Mouse (Mus musculus): ENCODE data around the gene Dhx16. TPM values are rescaled to one million over a fixed set of nuclear protein-coding genes. Genes with fewer than 3 reads are reported as not detected.

The Dhx16 gene
- 43.1 and 44.2 TPM in 2 replicates for polyA plus RNA-seq (2015; fragmentation: Nextera tagmentation; extraction: Ambion mirVana)

- H3K4me2 ChIP-seq (replicated peaks): peak within 1 kb of the TSS; percentile 73
- peak within 1 kb of the TSS; percentile 85 for H3K9ac ChIP-seq
- ATAC-seq: peak; percentile 94
- H3K4me1 ChIP-seq (replicated peaks): peaks cover 6% of the 10 kb centered on the region; the same call in 1 of the 2 replicates
- 6% methylated on average over 66 of the region's 66 CpGs for WGBS
- peaks cover 27% of the 10 kb centered on the region for H3K36me3 ChIP-seq
- H3K27me3 ChIP-seq (replicated peaks): no peaks in the 10 kb centered on the region
- H3K4me3 ChIP-seq (replicated peaks): peak within 1 kb of the TSS; percentile 96
- no peaks in the 10 kb centered on the region for H3K9me3 ChIP-seq
- peak within 1 kb of the TSS; percentile 71 for H3K27ac ChIP-seq
Observed at GRCm38 (mm10) chr17:35879245-35880057, at the start of gene Dhx16. Gene Dhx16 (plus strand): TSS chr17:35879819.

GRCm38 (mm10) chr17:35832400-35833238 is 47.0 kb upstream of the Dhx16 start:
- no peak for ATAC-seq
- WGBS: 55% methylated on average over 8 of the region's 8 CpGs
- H3K9ac ChIP-seq: no peak overlapping the region
- peaks cover 27% of the 10 kb centered on the region for H3K4me1 ChIP-seq (replicated peaks)
- H3K4me3 ChIP-seq (replicated peaks): no peak overlapping the region
- peaks cover 33% of the 10 kb centered on the region for H3K36me3 ChIP-seq
- no peak overlapping the region for H3K27ac ChIP-seq
- H3K4me2 ChIP-seq (replicated peaks): no peak overlapping the region
- no peaks in the 10 kb centered on the region for H3K27me3 ChIP-seq (replicated peaks)
- H3K9me3 ChIP-seq: no peaks in the 10 kb centered on the region

- Histone ChIP-seq H3K4me2 (replicated peaks) (no peak overlapping the region), H3K27ac (no peak overlapping the region), H3K9me3 (no peaks in the 10 kb centered on the region), H3K27me3 (replicated peaks) (no peaks in the 10 kb centered on the region), H3K36me3 (peaks cover 30% of the 10 kb centered on the region), H3K9ac (no peak overlapping the region), H3K4me1 (replicated peaks) (peaks cover 27% of the 10 kb centered on the region), H3K4me3 (replicated peaks) (no peak overlapping the region)
- WGBS: 23% methylated on average over 5 of the region's 5 CpGs
- ATAC-seq: no peak
Observed at GRCm38 (mm10) chr17:35833239-35833751, 46.3 kb upstream of the Dhx16 start.

- Histone ChIP-seq H3K9ac (no peak overlapping the region), H3K4me1 (replicated peaks) (peaks cover 27% of the 10 kb centered on the region), H3K27ac (no peak overlapping the region), H3K27me3 (replicated peaks) (no peaks in the 10 kb centered on the region), H3K4me3 (replicated peaks) (no peak overlapping the region), H3K4me2 (replicated peaks) (no peak overlapping the region), H3K36me3 (peaks cover 30% of the 10 kb centered on the region), H3K9me3 (no peaks in the 10 kb centered on the region)
- ATAC-seq: no peak
- 47% methylated on average over 5 of the region's 5 CpGs for WGBS
Observed at GRCm38 (mm10) chr17:35833894-35834293, 45.7 kb upstream of the Dhx16 start.

GRCm38 (mm10) chr17:35834696-35835422 is 44.8 kb upstream of the Dhx16 start:
- Histone ChIP-seq H3K4me2 (replicated peaks) (peak overlapping the region; percentile 70), H3K27me3 (replicated peaks) (no peaks in the 10 kb centered on the region), H3K27ac (no peak overlapping the region), H3K36me3 (peaks cover 30% of the 10 kb centered on the region), H3K9me3 (no peaks in the 10 kb centered on the region), H3K9ac (peak overlapping the region; percentile 84; the same call in 1 of the 2 replicates), H3K4me3 (replicated peaks) (peak overlapping the region; percentile 68), H3K4me1 (replicated peaks) (peaks cover 30% of the 10 kb centered on the region)
- 67% methylated on average over 26 of the region's 26 CpGs for WGBS
- ATAC-seq: no peak

- no peak overlapping the region for H3K27ac ChIP-seq
- WGBS: 65% methylated on average over 26 of the region's 26 CpGs
- H3K4me2 ChIP-seq (replicated peaks): peak overlapping the region; percentile 70
- H3K27me3 ChIP-seq (replicated peaks): no peaks in the 10 kb centered on the region
- ATAC-seq: no peak
- H3K4me3 ChIP-seq (replicated peaks): peak overlapping the region; percentile 68
- H3K9me3 ChIP-seq: no peaks in the 10 kb centered on the region
- H3K36me3 ChIP-seq: peaks cover 29% of the 10 kb centered on the region
- peaks cover 24% of the 10 kb centered on the region for H3K4me1 ChIP-seq (replicated peaks)
- 0 out of 2 replicates have a peak overlapping the region, but pooled peaks have one; percentile 84 for H3K9ac ChIP-seq
Observed at GRCm38 (mm10) chr17:35835424-35836140, 44.0 kb upstream of the Dhx16 start.

- Histone ChIP-seq H3K4me3 (replicated peaks) (peak overlapping the region; percentile 68), H3K9ac (peak overlapping the region; percentile 84), H3K4me1 (replicated peaks) (peaks cover 23% of the 10 kb centered on the region), H3K36me3 (peaks cover 29% of the 10 kb centered on the region), H3K27ac (peak overlapping the region; percentile 96), H3K4me2 (replicated peaks) (peak overlapping the region; percentile 70), H3K27me3 (replicated peaks) (no peaks in the 10 kb centered on the region), H3K9me3 (no peaks in the 10 kb centered on the region)
- ATAC-seq: no peak
- WGBS: 6% methylated on average over 24 of the region's 24 CpGs
Observed at GRCm38 (mm10) chr17:35836178-35836965, 43.2 kb upstream of the Dhx16 start.

- ATAC-seq: peak; percentile 45
- no peaks in the 10 kb centered on the region for H3K27me3 ChIP-seq (replicated peaks)
- H3K4me3 ChIP-seq (replicated peaks): peak overlapping the region; percentile 68
- peaks cover 23% of the 10 kb centered on the region for H3K4me1 ChIP-seq (replicated peaks)
- peak overlapping the region; percentile 70 for H3K4me2 ChIP-seq (replicated peaks)
- H3K27ac ChIP-seq: peak overlapping the region; percentile 96
- H3K9ac ChIP-seq: peak overlapping the region; percentile 84
- H3K36me3 ChIP-seq: peaks cover 29% of the 10 kb centered on the region
- no peaks in the 10 kb centered on the region for H3K9me3 ChIP-seq
- under 1% methylated on average over 25 of the region's 25 CpGs for whole genome bisulfite sequencing
Observed at GRCm38 (mm10) chr17:35836991-35837422, 42.6 kb upstream of the Dhx16 start.

GRCm38 (mm10) chr17:35837487-35837886 is 42.1 kb upstream of the Dhx16 start:
- peak overlapping the region; percentile 68 for H3K4me3 ChIP-seq (replicated peaks)
- peak overlapping the region; percentile 84 for H3K9ac ChIP-seq
- H3K4me1 ChIP-seq (replicated peaks): peaks cover 26% of the 10 kb centered on the region
- H3K36me3 ChIP-seq: peaks cover 27% of the 10 kb centered on the region
- WGBS: under 1% methylated on average over 18 of the region's 18 CpGs
- ATAC-seq: no peak
- H3K27me3 ChIP-seq (replicated peaks): no peaks in the 10 kb centered on the region
- H3K9me3 ChIP-seq: no peaks in the 10 kb centered on the region
- H3K27ac ChIP-seq: peak overlapping the region; percentile 96
- H3K4me2 ChIP-seq (replicated peaks): peak overlapping the region; percentile 70

- WGBS: under 1% methylated on average over 29 of the region's 29 CpGs
- peaks cover 25% of the 10 kb centered on the region for H3K36me3 ChIP-seq
- H3K4me1 ChIP-seq (replicated peaks): peaks cover 26% of the 10 kb centered on the region
- H3K4me2 ChIP-seq (replicated peaks): peak within 1 kb of the TSS; percentile 70
- H3K9me3 ChIP-seq: no peaks in the 10 kb centered on the region
- peak within 1 kb of the TSS; percentile 68 for H3K4me3 ChIP-seq (replicated peaks)
- peak within 1 kb of the TSS; percentile 96 for H3K27ac ChIP-seq
- ATAC-seq: peak; percentile 77
- peak within 1 kb of the TSS; percentile 84 for H3K9ac ChIP-seq
- H3K27me3 ChIP-seq (replicated peaks): no peaks in the 10 kb centered on the region
Observed at GRCm38 (mm10) chr17:35838122-35838544, 41.5 kb upstream of the Dhx16 start, which contains the start of gene Tubb5. Gene Tubb5 (minus strand): TSS chr17:35838306.
